Mouse (Mus musculus) ES-E14 (cell line): ENCODE data around the gene Lgals9. TPM values are rescaled to one million over a fixed set of nuclear protein-coding genes. Genes with fewer than 3 reads are reported as not detected.

Experiments
- DNase-seq: peaks from one replicate; pipeline ENCODE4 v3.0.0-alpha.2; 2013; ENCODE audit warnings: low read depth, low spot score
- H3K27ac ChIP-seq: 2 replicates; pipeline ENCODE4 v1.5.1; 2012; ENCODE audit warnings: low read depth, mild to moderate bottlenecking, low read length, moderate library complexity, mixed read lengths; ENCODE audit not compliant: poor library complexity, insufficient read depth, severe bottlenecking
- H3K36me3 ChIP-seq: 2 replicates; pipeline ENCODE4 v1.6.1; 2012; ENCODE audit warnings: mild to moderate bottlenecking, low read length, moderate library complexity, mixed read lengths; ENCODE audit not compliant: control insufficient read depth, poor library complexity, insufficient read depth, severe bottlenecking
- H3K4me1 ChIP-seq, 2 experiments: fragments of 150-350 bp in 1 of 2; sonication (generic) in 1 of 2; 2 replicates each; pipeline ENCODE4 v1.6.1; 2012; ENCODE audit warnings: low read length in 2 of 2, mild to moderate bottlenecking in 1 of 2, mixed read lengths in 1 of 2; ENCODE audit not compliant: control insufficient read depth in 2 of 2, insufficient read depth in 2 of 2, poor library complexity in 1 of 2
- H3K4me3 ChIP-seq, 2 experiments: fragments of 150-350 bp in 1 of 2; sonication (generic) in 1 of 2; 2 replicates each; pipeline ENCODE4 v1.5.1; 2012; ENCODE audit warnings: low read length in 2 of 2, low read depth in 1 of 2, mild to moderate bottlenecking in 1 of 2, mixed read lengths in 1 of 2; ENCODE audit not compliant: insufficient read depth in 1 of 2, poor library complexity in 1 of 2, severe bottlenecking in 1 of 2
- H3K9ac ChIP-seq: 2 replicates; pipeline ENCODE4 v1.6.1; 2012; ENCODE audit warnings: low read depth, mild to moderate bottlenecking, low read length, mixed read lengths; ENCODE audit not compliant: poor library complexity, insufficient read depth, severe bottlenecking
- H3K9me3 ChIP-seq: fragments of 150-350 bp; sonication (generic); 2 replicates; pipeline ENCODE4 v1.6.1; 2012; ENCODE audit warnings: low read depth, mild to moderate bottlenecking, low read length; ENCODE audit not compliant: control insufficient read depth, insufficient read depth
- CHD2 ChIP-seq: IDR thresholded peaks from 2 replicates; pipeline ENCODE4 v1.6.1; 2014; ENCODE audit warnings: mild to moderate bottlenecking, low read depth, low read length, inconsistent platforms
- HCFC1 ChIP-seq: IDR thresholded peaks from 2 replicates; pipeline ENCODE4 v1.6.1; 2012; ENCODE audit warnings: low read length, inconsistent platforms, borderline replicate concordance; ENCODE audit not compliant: insufficient read depth
- MAFK ChIP-seq: IDR thresholded peaks from 2 replicates; pipeline ENCODE4 v1.6.1; 2014; ENCODE audit warnings: mild to moderate bottlenecking, low read depth, low read length, inconsistent platforms; ENCODE audit not compliant: insufficient read depth
- ZC3H11A ChIP-seq: IDR thresholded peaks from 2 replicates; pipeline ENCODE4 v1.6.1; 2012; ENCODE audit warnings: low read depth, mild to moderate bottlenecking, inconsistent platforms, low read length, borderline replicate concordance
- ZNF384 ChIP-seq: IDR thresholded peaks from 2 replicates; pipeline ENCODE4 v1.6.1; 2012; ENCODE audit warnings: low read depth, low read length, inconsistent platforms
- in situ Hi-C, 2 experiments: fragments of 600-800 bp; cut with MboI; formaldehyde crosslinking; loops; one replicate each; pipeline ENCODE4 v1.15.1; 2025; ENCODE audit warnings: low sequenced_read_pairs in 2 of 2, inconsistent platforms in 1 of 2; ENCODE audit not compliant: unreplicated experiment in 2 of 2
- total RNA-seq: library from RNA; depleted of rRNA; stranded (reverse); fragments of 300-350 nt; gene quantifications from 2 replicates; pipeline ENCODE4 v1.2.3, GENCODE M21; 2012

Gene Lgals9
- total RNA-seq, 1 experiment: 8.6 TPM

- Histone ChIP-seq H3K4me1 (peaks cover 6 to 22% of the 10 kb centered on the region in 2 experiments; a peak in 3 of 4 replicates), H3K9me3 (no peaks in the 10 kb centered on the region), H3K9ac (no peak overlapping the region), H3K36me3 (no peaks in the 10 kb centered on the region), H3K4me3 (no peak overlapping the region), H3K27ac (no peak overlapping the region)
- DNase-seq: no peak
- TF ChIP-seq HCFC1 (no peak), MAFK (no peak), ZNF384 (no peak), ZC3H11A (no peak), CHD2 (no peak)
- in situ Hi-C loops: no loop called here
These were observed 13.7 kb downstream of the Lgals9 start for GRCm38 (mm10) chr11:78971096-78971495.

- no peak for DNase-seq
- no peak overlapping the region for H3K9ac ChIP-seq
- H3K4me3 ChIP-seq: no peak overlapping the region
- TF ChIP-seq CHD2 (no peak), ZC3H11A (no peak), ZNF384 (no peak), MAFK (no peak), HCFC1 (no peak)
- H3K4me1 ChIP-seq: peaks cover 6 to 19% of the 10 kb centered on the region in 2 experiments; a peak in 3 of 4 replicates
- no peak overlapping the region for H3K27ac ChIP-seq
- in situ Hi-C loops: loop anchor here in 1 of 2 experiments (10.0 kb wide), 1 partner anchor 327 kb away; the partner anchor contains the start of gene Gm9964
- no peaks in the 10 kb centered on the region for H3K36me3 ChIP-seq
- no peaks in the 10 kb centered on the region for H3K9me3 ChIP-seq
These were observed 16.6 kb downstream of the Lgals9 start for GRCm38 (mm10) chr11:78968121-78968520.

- no peaks in the 10 kb centered on the region for H3K36me3 ChIP-seq
- in situ Hi-C loops: loop anchor here in 1 of 2 experiments (10.0 kb wide), 1 partner anchor 327 kb away; the partner anchor contains the start of gene Gm9964
- DNase-seq: peak; percentile 61
- no peaks in the 10 kb centered on the region for H3K9me3 ChIP-seq
- TF ChIP-seq ZC3H11A (peak; percentile 45; the same call in 1 of the 2 replicates), ZNF384 (no peak)
- peaks cover 4 to 15% of the 10 kb centered on the region in 2 experiments; a peak in 2 of 4 replicates for H3K4me1 ChIP-seq
- no peak overlapping the region for H3K4me3 ChIP-seq
- H3K9ac ChIP-seq: no peak overlapping the region
- no peak overlapping the region for H3K27ac ChIP-seq
These were observed 17.4 kb downstream of the Lgals9 start for GRCm38 (mm10) chr11:78967371-78967770.

- Histone ChIP-seq H3K9me3 (no peaks in the 10 kb centered on the region), H3K4me1 (no peaks in the 10 kb centered on the region), H3K4me3 (no peak overlapping the region), H3K9ac (no peak overlapping the region), H3K36me3 (no peaks in the 10 kb centered on the region), H3K27ac (no peak overlapping the region)
- no peak for TF ChIP-seq ZNF384
- no peak for TF ChIP-seq CHD2
- TF ChIP-seq MAFK: no peak
- TF ChIP-seq HCFC1: no peak
- no peak for TF ChIP-seq ZC3H11A
- in situ Hi-C loops: loop anchor here in 1 of 2 experiments (5.0 to 10.0 kb wide), 2 partner anchors 251 to 334 kb away; partner anchors contain the start of gene Gm9964
- no peak for DNase-seq
These were observed 23.5 kb downstream of the Lgals9 start for GRCm38 (mm10) chr11:78961221-78961620.
